Mouse (Mus musculus) v-Abl transformed pro-B cells (cell line): Measurements from ENCODE around the gene Serpinb6a.

ENCODE experiments used
- in situ Hi-C, 2 experiments: fragments of 400-800 bp; cut with MboI; formaldehyde crosslinking; loops; one replicate each; pipeline ENCODE4 v1.15.1; 2025; ENCODE audit not compliant: unreplicated experiment in 2 of 2

Gene Serpinb6a

GRCm38 (mm10) chr13:33934743-33935142, 67.9 kb downstream of the Serpinb6a start:
- in situ Hi-C loops: no loop called here

- in situ Hi-C loops: no loop called here
Observed at GRCm38 (mm10) chr13:33930912-33931311, 71.7 kb downstream of the Serpinb6a start.

DNA sequence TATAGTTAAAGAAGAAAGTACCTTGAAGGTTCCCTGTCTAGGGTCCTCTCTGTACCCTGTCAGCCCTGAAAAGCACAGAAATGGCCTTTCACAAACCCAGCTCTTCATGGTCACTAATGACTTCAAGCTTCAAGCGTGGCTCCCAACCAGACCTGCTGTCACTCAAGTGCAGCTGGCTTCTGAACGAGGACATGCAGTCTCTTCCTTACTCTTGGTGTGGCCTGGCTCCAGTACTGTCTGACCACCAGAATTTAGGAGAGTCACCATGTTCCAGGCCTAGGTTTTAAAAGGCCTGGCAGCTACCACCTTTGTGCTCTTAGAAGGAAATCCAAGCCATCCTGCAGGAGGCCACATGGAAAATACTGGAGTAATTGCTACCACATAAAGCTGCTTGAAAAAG, 72.3 kb downstream of the Serpinb6a start:
- in situ Hi-C loops: no loop called here

GRCm38 (mm10) chr13:33921699-33922098, 80.9 kb downstream of the Serpinb6a start:
- in situ Hi-C loops: no loop called here

DNA sequence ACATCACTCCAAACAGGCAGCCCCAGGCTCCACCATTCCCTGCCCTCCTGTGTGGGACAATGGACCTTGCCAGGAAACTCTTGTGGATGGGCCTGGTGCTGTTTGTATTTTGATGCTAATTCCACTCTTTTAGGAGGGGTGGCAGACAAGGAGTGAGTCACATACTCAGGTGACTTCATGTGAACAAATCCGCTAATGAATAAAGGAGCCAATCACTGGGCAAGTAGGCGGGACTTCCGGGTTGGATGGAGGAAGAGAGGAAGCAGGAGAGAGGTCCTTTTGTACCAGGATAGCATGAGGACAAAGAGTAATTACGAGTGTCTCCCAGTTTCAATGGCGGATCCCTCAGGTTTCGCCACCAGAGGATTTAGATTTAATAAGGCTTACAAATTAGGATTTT, 81.6 kb downstream of the Serpinb6a start:
- in situ Hi-C loops: no loop called here

DNA sequence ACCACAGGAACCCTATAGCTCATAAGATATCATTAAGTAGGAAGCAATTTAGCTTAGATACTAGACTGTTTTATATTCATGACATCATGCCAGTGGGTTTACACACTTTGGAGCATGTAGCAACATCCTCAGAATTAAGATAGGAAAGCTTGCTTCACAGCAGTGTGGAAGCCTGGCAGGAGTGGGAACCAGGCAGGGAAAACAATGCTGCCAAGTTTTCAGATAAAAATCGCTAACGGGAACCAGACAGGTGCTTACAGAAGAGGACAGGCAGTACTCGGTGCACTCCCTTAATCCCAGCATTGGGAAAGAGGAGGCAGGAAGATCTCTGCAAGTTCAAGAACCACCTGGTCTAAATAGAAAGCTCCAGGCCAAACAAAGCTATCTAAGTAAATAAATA, 95.8 kb downstream of the Serpinb6a start:
- in situ Hi-C loops: loop anchor here in 1 of 2 experiments (10.0 kb wide), 1 partner anchor 1022 kb away; no protein-coding TSS in a partner anchor

DNA sequence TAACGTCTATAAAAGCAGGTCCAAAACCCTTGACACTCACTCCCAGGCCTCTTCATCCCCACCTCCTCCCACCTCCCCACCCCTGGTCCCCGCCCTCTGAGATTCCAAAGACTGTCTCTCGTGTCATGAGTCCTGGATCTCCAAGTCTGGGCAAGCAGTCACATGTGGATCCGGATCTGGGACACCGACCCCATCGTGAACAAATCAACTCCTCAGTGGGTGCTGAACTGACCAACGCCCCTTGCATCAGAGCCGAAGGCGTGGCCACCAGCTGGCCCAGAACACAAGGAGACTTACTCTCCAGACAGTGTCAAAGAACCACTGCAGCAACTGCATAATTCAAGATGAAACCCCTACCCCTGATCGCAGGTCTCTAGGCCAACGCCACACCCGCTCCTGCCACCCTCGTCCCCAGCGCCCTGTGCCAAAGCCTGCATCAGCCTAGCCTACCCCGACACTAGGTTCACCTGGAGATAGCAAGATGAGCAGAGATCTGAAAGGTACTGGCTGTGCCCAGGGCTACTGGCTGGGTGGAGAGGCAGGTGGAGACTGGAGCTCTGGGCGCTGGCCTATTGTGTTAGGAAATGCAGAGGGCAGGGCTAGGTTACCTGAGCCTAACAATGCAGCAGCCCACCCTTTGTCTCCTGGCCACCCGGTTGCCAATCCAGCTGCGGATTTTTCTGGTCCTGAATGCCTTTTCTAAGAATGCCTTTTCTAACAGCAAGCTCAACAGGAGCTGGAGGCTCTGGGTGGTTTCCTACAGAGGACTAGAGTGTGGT, 97.2 kb downstream of the Serpinb6a start, which contains the start of gene Serpinb6c:
Serpinb6c (minus strand) TSS at position 533 of the 779 bp plus-strand sequence.
- in situ Hi-C loops: loop anchor here in 1 of 2 experiments (10.0 kb wide), 1 partner anchor 1021 kb away; no protein-coding TSS in a partner anchor

DNA sequence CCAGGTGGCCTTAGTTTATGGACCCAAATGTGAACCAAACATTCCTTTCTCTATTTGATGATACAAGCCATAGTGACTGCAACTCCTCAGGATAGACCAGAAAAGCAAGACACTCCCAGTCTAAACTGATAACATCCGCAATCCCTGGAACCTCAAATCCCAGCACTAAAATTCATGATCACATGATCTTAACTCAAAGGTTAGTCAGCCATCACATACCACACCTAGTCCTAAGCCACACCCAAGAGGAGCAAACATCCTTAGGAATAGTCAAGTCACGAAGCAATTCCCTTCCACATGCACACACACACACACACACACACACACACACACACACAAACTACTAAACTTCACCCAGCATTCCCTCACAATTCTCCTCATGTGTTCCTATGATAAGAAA, 99.3 kb downstream of the Serpinb6a start:
- in situ Hi-C loops: loop anchor here (5.0 to 10.0 kb wide), 2 partner anchors 1006 to 1018 kb away; partner anchors contain the start of gene Serpinb1c (in 1 of the 2)

- in situ Hi-C loops: loop anchor here (5.0 to 25.0 kb wide), 5 partner anchors 819 to 1129 kb away; partner anchors contain the start of genes Serpinb1a (in 1 of the 2) and Serpinb1b (in 1 of the 2)
Observed at GRCm38 (mm10) chr13:33894207-33894606, 108.4 kb downstream of the Serpinb6a start.
